Mouse (Mus musculus): ENCODE measurements around the gene Spats2. TPM values are rescaled to one million over a fixed set of nuclear protein-coding genes. Genes with fewer than 3 reads are reported as not detected.
A peak's percentile ranks its signal among the peaks of the same experiment; 100 is the strongest.
"Not testable (repeated sequence)": the region's sequence is repeated elsewhere in the genome, so short reads cannot be mapped to it uniquely, and the experiment has no call there.

The Spats2 gene
- polyA plus RNA-seq (2015; fragmentation: Nextera tagmentation; extraction: Ambion mirVana): 44.1 and 51.0 TPM in 2 replicates

DNA sequence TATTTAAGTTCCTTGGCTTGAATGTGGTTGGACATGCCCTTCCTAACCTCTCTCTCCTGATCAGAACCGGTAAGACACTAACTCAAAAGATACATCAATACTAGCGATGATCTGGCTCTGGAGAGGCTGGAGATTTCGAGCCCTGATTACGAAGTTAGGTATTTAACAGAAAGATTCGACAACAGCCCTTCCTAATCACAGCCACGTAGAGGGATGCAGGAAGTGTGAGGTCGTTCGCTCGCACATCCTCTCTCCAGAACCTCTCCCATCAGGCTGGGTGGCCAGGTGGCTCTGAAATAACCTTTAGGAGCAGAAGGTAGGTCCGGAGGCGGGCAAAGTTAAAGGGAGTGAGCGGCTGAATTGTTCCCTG lies at the start of gene Spats2:
TSS of gene Spats2 (plus strand) at position 206 of the 370 bp plus-strand sequence.
- H3K9ac ChIP-seq: peak within 1 kb of the TSS; percentile 92
- no peaks in the 10 kb centered on the region for H3K9me3 ChIP-seq
- peak within 1 kb of the TSS; percentile 73 for H3K4me2 ChIP-seq
- ATAC-seq (ENCODE audit: insufficient number of reproducible peaks, insufficient read depth, low FRiP score, low TSS enrichment, low read depth): no peak
- under 1% methylated on average over 12 of the region's 12 CpGs for WGBS
- peaks cover 25% of the 10 kb centered on the region for H3K4me1 ChIP-seq
- H3K36me3 ChIP-seq: no peaks in the 10 kb centered on the region
- H3K4me3 ChIP-seq: peak within 1 kb of the TSS; percentile 75
- peak within 1 kb of the TSS; percentile 95 for H3K27ac ChIP-seq
- H3K27me3 ChIP-seq: peaks cover 5% of the 10 kb centered on the region; the same call in 1 of the 2 replicates

DNA sequence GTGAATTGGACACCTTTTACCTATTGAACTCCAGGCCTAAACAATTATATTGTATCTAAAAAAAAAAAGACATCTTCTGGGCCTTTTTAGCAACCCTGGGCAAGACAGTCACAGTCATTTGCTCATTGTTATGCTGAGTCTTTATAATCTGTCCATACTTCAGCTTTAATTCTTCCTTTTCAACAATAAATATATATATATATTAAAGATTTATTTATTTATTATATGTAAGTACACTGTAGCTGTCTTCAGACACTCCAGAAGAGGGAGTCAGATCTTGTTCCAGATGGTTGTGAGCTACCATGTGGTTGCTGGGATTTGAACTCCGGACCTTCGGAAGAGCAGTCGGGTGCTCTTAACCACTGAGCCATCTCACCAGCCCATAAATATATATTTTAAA lies 49.7 kb upstream of the Spats2 start:
- Histone ChIP-seq H3K4me2 (peak overlapping the region; percentile 93), H3K9ac (peak overlapping the region; percentile 84; the same call in 1 of the 2 replicates), H3K36me3 (peaks cover 34% of the 10 kb centered on the region), H3K4me1 (peaks cover 37% of the 10 kb centered on the region), H3K4me3 (peak overlapping the region; percentile 69; the same call in 1 of the 2 replicates)
- ATAC-seq (ENCODE audit: insufficient number of reproducible peaks, insufficient read depth, low FRiP score, low TSS enrichment, low read depth); H3K27ac ChIP-seq; H3K27me3 ChIP-seq; H3K9me3 ChIP-seq: not testable (repeated sequence)
- WGBS: 95% methylated on average over 3 of the region's 3 CpGs

DNA sequence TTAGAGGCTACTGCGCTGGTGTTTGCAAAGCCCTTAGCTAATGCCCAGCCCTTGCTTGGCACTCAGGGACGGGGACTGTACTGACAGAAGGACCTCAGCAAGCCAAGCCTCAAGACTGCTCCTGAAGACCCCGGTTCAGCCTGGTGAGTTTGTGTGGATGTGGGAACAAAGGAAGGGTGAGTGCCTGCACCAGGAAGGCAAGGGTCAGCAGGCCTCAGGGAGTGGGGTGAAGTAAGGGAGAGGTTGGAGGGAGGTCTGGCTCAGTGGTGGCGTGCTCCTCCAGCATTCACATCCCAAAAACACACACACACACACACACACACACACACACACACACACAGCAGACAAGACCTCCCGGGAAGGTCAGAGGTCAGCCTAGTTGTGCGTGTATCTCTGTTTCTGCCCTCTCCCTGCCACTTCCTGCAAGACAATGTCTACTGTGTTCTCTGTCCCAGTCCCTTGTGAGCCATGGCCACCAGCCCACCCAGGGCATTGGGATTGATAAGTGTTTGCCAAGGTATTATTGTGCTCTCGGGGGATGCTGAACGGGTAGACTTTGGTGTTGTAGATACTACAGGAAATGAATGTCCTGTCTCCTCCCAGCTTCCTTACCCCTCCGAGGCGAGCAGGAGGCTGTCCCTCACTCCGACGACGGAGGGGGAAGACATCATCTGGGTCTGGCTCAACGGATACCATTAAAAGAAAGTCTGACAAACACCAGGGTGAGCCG lies 47.4 kb upstream of the Spats2 start:
- Histone ChIP-seq H3K27me3 (peaks cover 7% of the 10 kb centered on the region), H3K4me1 (peaks cover 37% of the 10 kb centered on the region), H3K9me3 (no peaks in the 10 kb centered on the region), H3K36me3 (peaks cover 55% of the 10 kb centered on the region), H3K4me3 (no peak overlapping the region), H3K27ac (no peak overlapping the region), H3K9ac (peak overlapping the region; percentile 22; the same call in 1 of the 2 replicates), H3K4me2 (no peak overlapping the region)
- 41% methylated on average over 15 of the region's 15 CpGs for WGBS
- no peak for ATAC-seq (ENCODE audit: insufficient number of reproducible peaks, insufficient read depth, low FRiP score, low TSS enrichment, low read depth)

DNA sequence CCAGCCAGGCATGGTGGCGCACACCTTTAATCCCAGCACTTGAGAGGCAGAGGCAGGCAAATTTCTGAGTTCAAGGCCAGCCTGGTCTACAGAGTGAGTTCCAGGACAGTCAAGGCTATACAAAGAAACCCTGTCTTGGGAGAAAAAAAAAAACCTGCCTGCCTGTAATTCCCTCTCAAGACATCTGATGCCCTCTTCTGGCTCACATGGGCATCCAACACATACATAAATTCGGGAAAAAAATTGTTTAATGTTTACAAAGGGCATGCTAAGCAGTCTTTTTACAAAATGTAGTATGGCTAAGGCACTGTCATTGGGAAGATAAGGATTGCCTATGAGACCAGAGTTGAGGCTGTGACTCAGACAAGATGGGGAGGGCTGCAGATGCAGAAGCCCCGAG lies 45.9 kb upstream of the Spats2 start:
- Histone ChIP-seq H3K9me3 (no peaks in the 10 kb centered on the region), H3K4me2 (no peak overlapping the region), H3K27ac (no peak overlapping the region), H3K4me1 (peaks cover 42% of the 10 kb centered on the region), H3K9ac (0 out of 2 replicates have a peak overlapping the region, but pooled peaks have one; percentile 32), H3K4me3 (no peak overlapping the region), H3K27me3 (peaks cover 22% of the 10 kb centered on the region), H3K36me3 (peaks cover 55% of the 10 kb centered on the region)
- ATAC-seq (ENCODE audit: insufficient number of reproducible peaks, insufficient read depth, low FRiP score, low TSS enrichment, low read depth): no peak
- WGBS: 84% methylated on average over 3 of the region's 3 CpGs

DNA sequence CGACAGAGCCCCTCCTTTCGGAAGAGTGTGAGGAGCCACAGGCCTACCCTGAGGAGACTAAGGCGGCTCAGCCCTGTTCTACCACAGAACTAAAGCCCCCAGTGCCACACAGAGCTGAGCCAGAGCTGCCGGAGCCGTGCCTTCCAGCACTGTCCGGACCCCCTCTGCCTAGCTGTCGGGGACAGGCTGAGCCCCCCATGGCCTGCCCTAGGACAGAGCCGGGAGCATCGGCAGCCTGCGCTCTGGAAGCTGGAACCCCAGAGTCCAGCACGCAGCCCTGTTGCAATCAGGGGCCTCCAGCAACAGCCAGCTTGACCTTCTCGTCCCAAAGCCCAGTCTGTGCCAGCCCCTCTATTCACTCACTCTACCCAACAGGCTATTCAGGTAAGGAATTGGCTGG lies 43.4 kb upstream of the Spats2 start:
- Histone ChIP-seq H3K36me3 (peaks cover 47% of the 10 kb centered on the region), H3K9me3 (no peaks in the 10 kb centered on the region), H3K27me3 (peaks cover 47% of the 10 kb centered on the region), H3K9ac (no peak overlapping the region), H3K4me1 (peaks cover 23% of the 10 kb centered on the region), H3K27ac (no peak overlapping the region), H3K4me2 (no peak overlapping the region), H3K4me3 (no peak overlapping the region)
- 92% methylated on average over 12 of the region's 12 CpGs for WGBS
- ATAC-seq (ENCODE audit: insufficient number of reproducible peaks, insufficient read depth, low FRiP score, low TSS enrichment, low read depth): no peak

DNA sequence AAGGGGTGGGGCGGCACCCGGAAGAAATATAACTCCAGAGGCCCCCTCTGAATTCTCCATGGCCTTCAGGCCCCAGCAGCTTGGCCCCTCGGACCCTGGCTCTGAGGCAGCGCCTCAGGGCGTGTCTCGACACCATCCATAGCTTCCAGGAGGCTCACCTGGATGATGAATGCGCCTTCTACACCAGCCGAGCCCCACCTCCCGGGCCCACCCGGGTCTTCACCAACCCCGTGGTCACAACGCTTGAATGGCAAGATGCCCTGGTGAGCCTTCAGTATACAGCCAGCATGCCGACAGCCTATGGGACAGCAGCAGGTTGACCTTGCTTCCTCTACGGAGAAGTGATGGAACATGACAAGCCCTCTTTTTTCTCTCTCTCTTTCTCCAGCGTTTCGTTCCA lies 42.9 kb upstream of the Spats2 start:
- no peak for ATAC-seq (ENCODE audit: insufficient number of reproducible peaks, insufficient read depth, low FRiP score, low TSS enrichment, low read depth)
- Histone ChIP-seq H3K36me3 (peaks cover 42% of the 10 kb centered on the region), H3K9me3 (no peaks in the 10 kb centered on the region), H3K4me1 (peaks cover 20% of the 10 kb centered on the region), H3K27me3 (peaks cover 52% of the 10 kb centered on the region), H3K9ac (no peak overlapping the region), H3K27ac (no peak overlapping the region), H3K4me3 (no peak overlapping the region), H3K4me2 (no peak overlapping the region)
- WGBS: 89% methylated on average over 16 of the region's 16 CpGs

DNA sequence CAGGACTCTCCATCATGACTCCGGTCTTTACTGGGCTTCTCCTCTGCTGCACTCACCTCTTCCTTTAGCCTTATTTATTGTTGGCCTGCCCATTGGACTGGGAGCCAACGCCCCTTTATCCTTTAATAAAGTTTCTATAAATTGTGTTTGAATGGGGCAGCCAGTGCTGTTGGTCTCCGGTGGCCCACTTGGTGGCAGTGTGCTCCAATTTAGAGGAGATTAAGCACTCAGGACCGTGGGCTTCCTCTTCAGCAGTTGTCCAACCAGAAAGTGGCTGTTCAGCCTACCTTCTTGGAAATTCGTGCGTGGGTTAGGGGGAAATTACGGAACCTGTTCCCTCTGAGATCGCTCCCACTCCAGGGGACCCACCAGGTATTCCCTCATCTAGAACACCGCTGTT lies 42.5 kb upstream of the Spats2 start:
- WGBS: 69% methylated on average over 9 of the region's 9 CpGs
- no peak overlapping the region for H3K4me3 ChIP-seq
- H3K4me1 ChIP-seq: peaks cover 21% of the 10 kb centered on the region
- peaks cover 38% of the 10 kb centered on the region for H3K36me3 ChIP-seq
- H3K27ac ChIP-seq: no peak overlapping the region
- H3K4me2 ChIP-seq: no peak overlapping the region
- H3K9ac ChIP-seq: no peak overlapping the region
- no peaks in the 10 kb centered on the region for H3K9me3 ChIP-seq
- peaks cover 57% of the 10 kb centered on the region for H3K27me3 ChIP-seq
- no peak for ATAC-seq (ENCODE audit: insufficient number of reproducible peaks, insufficient read depth, low FRiP score, low TSS enrichment, low read depth)

DNA sequence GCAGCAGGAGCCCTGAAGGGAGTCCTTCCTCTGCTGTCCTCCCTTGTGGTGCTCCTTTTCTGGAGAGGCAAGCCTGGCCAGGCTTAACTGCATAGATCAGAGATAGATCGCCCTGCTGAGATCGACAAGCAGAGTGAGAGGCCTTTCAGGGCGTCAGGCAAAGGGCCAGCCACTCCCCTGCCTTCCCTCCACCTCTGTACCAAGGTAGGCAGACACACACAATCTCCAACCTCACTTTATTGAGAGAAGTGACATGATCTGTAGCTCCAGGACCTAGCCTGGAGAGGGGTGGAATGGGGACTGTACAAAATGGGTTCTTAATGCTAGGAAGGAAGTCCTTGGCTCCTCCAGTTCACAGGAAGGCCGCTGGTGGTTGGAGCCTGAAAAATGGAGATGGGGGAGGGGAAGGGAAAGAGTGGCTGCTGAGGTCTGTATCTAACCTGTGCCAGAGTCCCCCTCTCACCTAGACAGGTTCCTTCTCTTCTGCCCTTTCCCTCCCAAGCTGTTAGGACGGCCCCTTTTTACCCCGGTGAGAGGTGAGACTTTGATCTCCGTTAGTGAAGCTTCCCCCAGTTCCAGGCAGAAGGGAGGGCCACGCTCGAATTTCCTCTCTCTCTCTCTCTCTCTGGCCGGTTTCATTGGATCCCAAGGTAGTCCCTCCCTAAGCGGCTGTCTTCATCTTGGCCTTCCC lies 41.7 kb upstream of the Spats2 start:
- Histone ChIP-seq H3K36me3 (peaks cover 32% of the 10 kb centered on the region), H3K4me3 (no peak overlapping the region), H3K9ac (no peak overlapping the region), H3K27me3 (peaks cover 64% of the 10 kb centered on the region), H3K4me1 (peaks cover 24% of the 10 kb centered on the region), H3K9me3 (no peaks in the 10 kb centered on the region), H3K27ac (no peak overlapping the region), H3K4me2 (no peak overlapping the region)
- WGBS: 10% methylated on average over 11 of the region's 11 CpGs
- no peak for ATAC-seq (ENCODE audit: insufficient number of reproducible peaks, insufficient read depth, low FRiP score, low TSS enrichment, low read depth)

DNA sequence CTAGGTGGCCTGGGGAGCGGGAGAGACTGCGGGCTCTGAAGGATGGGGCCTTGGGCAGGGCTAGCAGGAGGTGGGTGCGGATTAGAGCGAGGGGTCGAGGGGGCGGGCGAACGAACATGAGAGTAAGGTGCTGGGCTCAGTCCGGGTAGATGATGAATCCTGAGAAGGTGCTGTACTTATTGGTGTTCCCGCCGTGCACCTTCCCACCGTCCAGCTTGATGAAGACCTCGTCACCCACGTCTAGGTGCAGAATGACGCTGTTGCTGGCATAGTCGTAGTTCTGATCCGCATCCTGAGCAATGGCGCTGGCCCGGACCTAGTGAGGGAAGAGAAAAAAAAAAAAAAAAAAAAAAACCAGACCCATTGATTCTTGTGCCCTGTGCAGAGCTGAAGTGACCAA lies 41.1 kb upstream of the Spats2 start:
- H3K9me3 ChIP-seq: no peaks in the 10 kb centered on the region
- no peak overlapping the region for H3K4me3 ChIP-seq
- H3K27me3 ChIP-seq: peaks cover 70% of the 10 kb centered on the region
- peaks cover 32% of the 10 kb centered on the region for H3K36me3 ChIP-seq
- 9% methylated on average over 19 of the region's 19 CpGs for WGBS
- no peak overlapping the region; the same call in 1 of the 2 replicates for H3K4me2 ChIP-seq
- H3K27ac ChIP-seq: no peak overlapping the region
- H3K4me1 ChIP-seq: peaks cover 24% of the 10 kb centered on the region
- H3K9ac ChIP-seq: no peak overlapping the region
- ATAC-seq (ENCODE audit: insufficient number of reproducible peaks, insufficient read depth, low FRiP score, low TSS enrichment, low read depth): no peak

DNA sequence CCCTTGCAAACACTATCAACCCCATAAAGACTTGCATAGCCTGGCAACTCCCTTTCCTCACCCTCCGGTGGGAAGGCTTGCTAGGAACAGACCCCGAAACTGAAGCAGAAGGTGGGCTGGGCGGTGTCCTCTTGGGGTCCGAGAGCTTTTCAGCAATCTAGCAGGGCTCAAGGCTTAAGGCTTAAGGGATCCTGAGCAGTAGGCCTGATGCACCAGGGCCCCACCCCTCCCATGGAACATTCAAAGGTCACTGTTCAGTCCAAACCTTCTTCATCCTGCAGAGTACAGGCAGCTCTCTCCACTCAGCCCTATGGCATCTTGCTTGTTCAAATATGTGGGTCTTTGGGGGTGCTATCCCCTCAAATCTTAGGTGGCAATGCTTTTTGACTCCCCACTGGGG lies 39.7 kb upstream of the Spats2 start:
- Histone ChIP-seq H3K9ac (no peak overlapping the region), H3K4me2 (no peak overlapping the region), H3K4me1 (peaks cover 24% of the 10 kb centered on the region), H3K9me3 (no peaks in the 10 kb centered on the region), H3K36me3 (peaks cover 22% of the 10 kb centered on the region), H3K4me3 (no peak overlapping the region), H3K27ac (no peak overlapping the region), H3K27me3 (peaks cover 84% of the 10 kb centered on the region)
- WGBS: 79% methylated on average over 4 of the region's 4 CpGs
- no peak for ATAC-seq (ENCODE audit: insufficient number of reproducible peaks, insufficient read depth, low FRiP score, low TSS enrichment, low read depth)

DNA sequence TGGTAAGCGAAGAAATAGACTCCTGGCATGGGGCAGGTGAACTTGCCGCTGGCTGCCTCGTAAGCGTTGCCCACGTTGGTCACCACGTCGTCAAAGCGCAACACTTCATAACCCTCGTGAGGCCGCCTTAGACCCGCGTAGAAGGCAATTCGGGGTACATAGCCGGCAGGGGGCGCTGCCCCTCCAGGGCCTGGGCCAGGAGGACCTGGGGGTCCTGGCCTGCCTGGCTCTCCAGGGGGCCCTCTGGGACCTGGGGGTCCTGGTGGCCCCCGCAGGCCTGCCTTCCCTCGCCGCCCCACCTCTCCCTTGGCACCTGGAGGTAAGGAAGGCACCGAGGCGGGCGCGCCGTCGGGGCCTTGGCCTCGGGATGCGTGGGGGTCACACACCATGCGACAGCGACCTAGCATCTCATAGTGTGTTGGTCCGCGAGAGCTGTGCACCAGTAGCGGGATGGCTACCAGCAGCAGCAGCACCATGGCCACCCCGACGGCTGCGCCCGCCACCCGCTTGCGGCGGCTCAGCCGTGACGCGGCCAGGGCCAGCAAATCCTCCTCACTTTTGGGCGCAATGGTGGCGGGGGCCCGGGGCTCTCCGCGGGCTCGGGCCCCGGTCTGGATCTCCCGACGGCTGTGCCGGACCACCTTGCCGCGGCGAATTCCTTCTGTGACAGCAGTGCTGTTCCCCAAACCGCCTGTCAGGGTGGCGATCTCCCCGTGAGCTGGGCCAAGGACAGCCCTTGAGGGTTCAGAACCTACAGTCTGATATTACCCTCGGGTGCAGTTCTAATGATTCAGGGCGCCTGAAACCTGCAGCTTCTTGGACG lies 38.3 kb upstream of the Spats2 start, which contains the start of gene C1ql4:
TSS of gene C1ql4 (minus strand) at position 565 of the 823 bp plus-strand sequence.
- Histone ChIP-seq H3K36me3 (peaks cover 9% of the 10 kb centered on the region), H3K4me3 (peak within 1 kb of the TSS; percentile 33), H3K9me3 (no peaks in the 10 kb centered on the region), H3K4me1 (peaks cover 24% of the 10 kb centered on the region), H3K4me2 (peak within 1 kb of the TSS; percentile 53), H3K9ac (no peak within 1 kb of the TSS; the same call in 1 of the 2 replicates), H3K27me3 (peaks cover 99% of the 10 kb centered on the region), H3K27ac (no peak within 1 kb of the TSS)
- no peak for ATAC-seq (ENCODE audit: insufficient number of reproducible peaks, insufficient read depth, low FRiP score, low TSS enrichment, low read depth)
- 8% methylated on average over 60 of the region's 60 CpGs for WGBS

Data from embryonic facial prominence, embryonic 13.5 days (tissue).